Mouse (Mus musculus) left cerebral cortex, adult 2 months (tissue): Measurements from ENCODE around the gene Tcf7l1. TPM values are rescaled to one million over a fixed set of nuclear protein-coding genes. Genes with fewer than 3 reads are reported as not detected.

ENCODE experiments used
- DNase-seq, 2 experiments: peaks; one replicate each; pipeline ENCODE4 v3.0.0; 2021 to 2022; ENCODE audit warnings: low spot score in 2 of 2, mixed read lengths in 1 of 2; ENCODE audit errors: extremely low spot score in 1 of 2
- H3K27ac ChIP-seq: fragments of 200-600 bp; 2 replicates; pipeline ENCODE4 v1.8.1; 2022
- H3K4me3 ChIP-seq: fragments of 200-600 bp; 2 replicates; pipeline ENCODE4 v1.8.1; 2022
- CTCF ChIP-seq: fragments of 200-600 bp; IDR thresholded peaks from 2 replicates; pipeline ENCODE4 v1.8.1; 2022; ENCODE audit warnings: antibody characterized with exemption, mild to moderate bottlenecking, moderate library complexity
- intact Hi-C: fragments of 180-260 bp; cut with DNase I; formaldehyde crosslinking; loops from one replicate; pipeline ENCODE4 v1.15.1; 2025
- total RNA-seq, 2 experiments: library from RNA; stranded (reverse); gene quantifications; 2 replicates each; pipeline ENCODE4 v1.2.3; 2021

Tcf7l1 gene
- total RNA-seq, 2 experiments from 2014 or later: 2.9 to 3.8 TPM

- Histone ChIP-seq H3K27ac (no peak overlapping the region), H3K4me3 (no peak overlapping the region)
- intact Hi-C loops: no loop called here
- DNase-seq: no peak
- TF ChIP-seq CTCF: no peak
These were observed 188.3 kb downstream of the Tcf7l1 start for GRCm38 (mm10) chr6:72600771-72601170.

GRCm38 (mm10) chr6:72600216-72600615 lies 188.8 kb downstream of the Tcf7l1 start:
- TF ChIP-seq CTCF: no peak
- DNase-seq: no peak
- intact Hi-C loops: no loop called here
- no peak overlapping the region for H3K4me3 ChIP-seq
- H3K27ac ChIP-seq: no peak overlapping the region

- peak; percentile 21 to 34 for DNase-seq
- no peak for TF ChIP-seq CTCF
- Histone ChIP-seq H3K27ac (peak overlapping the region; percentile 67; the same call in 1 of the 2 replicates), H3K4me3 (peak overlapping the region; percentile 66)
- intact Hi-C loops: no loop called here
These were observed 190.1 kb downstream of the Tcf7l1 start for GRCm38 (mm10) chr6:72598791-72599557.

- H3K4me3 ChIP-seq: peak within 1 kb of the TSS; percentile 66
- peak within 1 kb of the TSS; percentile 86 for H3K27ac ChIP-seq
- no peak for TF ChIP-seq CTCF
- intact Hi-C loops: no loop called here
- peak; percentile 83 to 88 for DNase-seq
These were observed 190.9 kb downstream of the Tcf7l1 start, which contains the start of the genes Elmod3 and Retsat for GRCm38 (mm10) chr6:72597956-72598753. Gene Elmod3 (minus strand): TSS chr6:72598413. Gene Retsat (plus strand): TSS chr6:72598475.

- no peak for DNase-seq
- TF ChIP-seq CTCF: peak; percentile 5; the same call in 1 of the 2 replicates
- Histone ChIP-seq H3K27ac (peak overlapping the region; percentile 86), H3K4me3 (peak overlapping the region; percentile 66)
- intact Hi-C loops: no loop called here
These were observed 191.8 kb downstream of the Tcf7l1 start for GRCm38 (mm10) chr6:72597083-72597874.

GRCm38 (mm10) chr6:72593914-72594313 lies 195.1 kb downstream of the Tcf7l1 start:
- no peak for TF ChIP-seq CTCF
- intact Hi-C loops: no loop called here
- no peak overlapping the region for H3K4me3 ChIP-seq
- peak overlapping the region; percentile 21; the same call in 1 of the 2 replicates for H3K27ac ChIP-seq
- DNase-seq: no peak

GRCm38 (mm10) chr6:72593011-72593803 lies 195.8 kb downstream of the Tcf7l1 start:
- intact Hi-C loops: no loop called here
- no peak for TF ChIP-seq CTCF
- H3K27ac ChIP-seq: peak overlapping the region; percentile 24; the same call in 1 of the 2 replicates
- DNase-seq: no peak
- no peak overlapping the region for H3K4me3 ChIP-seq

- no peak overlapping the region for H3K4me3 ChIP-seq
- intact Hi-C loops: no loop called here
- no peak for TF ChIP-seq CTCF
- no peak for DNase-seq
- no peak overlapping the region for H3K27ac ChIP-seq
These were observed 198.9 kb downstream of the Tcf7l1 start for GRCm38 (mm10) chr6:72590111-72590510.

GRCm38 (mm10) chr6:72588307-72588706 lies 200.7 kb downstream of the Tcf7l1 start:
- no peak for TF ChIP-seq CTCF
- Histone ChIP-seq H3K4me3 (no peak overlapping the region), H3K27ac (no peak overlapping the region)
- intact Hi-C loops: no loop called here
- DNase-seq: no peak

- H3K4me3 ChIP-seq: no peak overlapping the region
- no peak for TF ChIP-seq CTCF
- intact Hi-C loops: no loop called here
- DNase-seq: no peak
- no peak overlapping the region for H3K27ac ChIP-seq
These were observed 202.4 kb downstream of the Tcf7l1 start for GRCm38 (mm10) chr6:72586701-72587100.

- Histone ChIP-seq H3K4me3 (no peak overlapping the region), H3K27ac (no peak overlapping the region)
- no peak for DNase-seq
- intact Hi-C loops: no loop called here
- TF ChIP-seq CTCF: no peak
These were observed 204.9 kb downstream of the Tcf7l1 start for GRCm38 (mm10) chr6:72584154-72584553.
